Mouse (Mus musculus) MEL (cell line): Measurements from ENCODE around the gene Rsph6a.

Source experiments
- BHLHE40 ChIP-seq: IDR thresholded peaks from 2 replicates; pipeline ENCODE4 v1.6.1; 2012; ENCODE audit warnings: low read depth, mild to moderate bottlenecking, inconsistent platforms, low read length, improper control_type of control experiment, borderline replicate concordance
- CHD2 ChIP-seq: IDR thresholded peaks from 2 replicates; pipeline ENCODE4 v1.6.1; 2011; ENCODE audit warnings: low read length, improper control_type of control experiment
- CTCF ChIP-seq, 3 experiments: IDR thresholded peaks in 2 of 3; conservative IDR thresholded peaks in 1 of 3; 2 replicates each; pipeline ENCODE4 v1.5.1; 2011 to 2012; ENCODE audit warnings: low read length in 3 of 3, low read depth in 2 of 3, mild to moderate bottlenecking in 2 of 3, improper control_type of control experiment in 1 of 3, inconsistent platforms in 1 of 3, mixed read lengths in 1 of 3, moderate library complexity in 1 of 3; ENCODE audit not compliant: control insufficient read depth in 1 of 3, insufficient read depth in 1 of 3, poor library complexity in 1 of 3, severe bottlenecking in 1 of 3
- GATA1 ChIP-seq: IDR thresholded peaks from 2 replicates; pipeline ENCODE4 v1.6.1; 2011; ENCODE audit warnings: low read depth, low read length, improper control_type of control experiment
- HCFC1 ChIP-seq: IDR thresholded peaks from 2 replicates; pipeline ENCODE4 v1.6.1; 2012; ENCODE audit warnings: low read depth, mild to moderate bottlenecking, inconsistent platforms, low read length, improper control_type of control experiment, moderate library complexity
- MAZ ChIP-seq: IDR thresholded peaks from 2 replicates; pipeline ENCODE4 v1.6.1; 2012; ENCODE audit warnings: low read depth, mild to moderate bottlenecking, inconsistent platforms, low read length, improper control_type of control experiment
- POLR2A ChIP-seq, 2 experiments: IDR thresholded peaks; 2 replicates each; pipeline ENCODE4 v1.6.1; 2011 to 2012; ENCODE audit warnings: low read length in 2 of 2, mild to moderate bottlenecking in 2 of 2, control low read depth in 1 of 2, improper control_type of control experiment in 1 of 2, low read depth in 1 of 2, moderate library complexity in 1 of 2; ENCODE audit not compliant: control insufficient read depth in 1 of 2, insufficient read depth in 1 of 2, poor library complexity in 1 of 2
- ZNF384 ChIP-seq: IDR thresholded peaks from 2 replicates; pipeline ENCODE4 v1.6.1; 2012; ENCODE audit warnings: low read depth, mild to moderate bottlenecking, inconsistent platforms, low read length, improper control_type of control experiment

DNA sequence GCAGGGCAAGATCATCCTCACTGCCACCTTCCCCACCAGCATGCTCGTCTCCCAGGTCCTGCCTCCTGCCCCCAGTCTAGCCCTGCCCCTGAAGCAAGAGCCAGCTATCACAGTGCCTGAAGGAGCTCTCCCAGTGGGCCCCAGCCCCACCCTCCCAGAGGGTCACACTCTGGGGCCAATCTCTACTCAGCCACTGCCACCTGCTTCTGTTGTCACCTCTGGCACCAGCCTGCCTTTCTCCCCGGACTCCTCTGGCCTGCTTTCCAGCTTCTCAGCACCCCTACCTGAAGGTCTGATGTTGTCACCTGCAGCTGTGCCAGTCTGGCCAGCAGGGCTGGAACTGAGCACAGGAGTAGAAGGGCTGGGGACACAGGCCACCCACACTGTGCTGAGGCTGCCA, 42.7 kb downstream of the Rsph6a start:
- TF ChIP-seq GATA1 (no peak), CHD2 (no peak), CTCF (IDR thresholded peaks at IDR 0.05 in 2 of 3, conservative IDR thresholded peaks at IDR 0.05 in 1 of 3; ENCODE audit: control insufficient read depth in 1 of 3, insufficient read depth in 1 of 3, low read depth in 2 of 3, low read length in 3 of 3, poor library complexity in 1 of 3, severe bottlenecking in 1 of 3) (no peak), POLR2A (IDR thresholded peaks at IDR 0.05; ENCODE audit: control insufficient read depth in 1 of 2, insufficient read depth in 1 of 2, low read depth in 1 of 2, low read length in 2 of 2, poor library complexity in 1 of 2) (no peak), HCFC1 (no peak), ZNF384 (no peak), BHLHE40 (no peak), MAZ (no peak)
